Mouse (Mus musculus): ENCODE results near the gene Ntrk2. TPM values are rescaled to one million over a fixed set of nuclear protein-coding genes. Genes with fewer than 3 reads are reported as not detected.

The Ntrk2 gene
- polyA plus RNA-seq, 1 experiment from 2014 or later: 3.4 TPM

- no peak overlapping the region for H3K27ac ChIP-seq (ENCODE audit: low read length)
- H3K9me3 ChIP-seq (replicated peaks; ENCODE audit: control insufficient read depth, low read length): no peaks in the 10 kb centered on the region
- ATAC-seq (replicated peaks; ENCODE audit: extremely low read depth, insufficient read depth, low FRiP score): no peak
- H3K9ac ChIP-seq (ENCODE audit: low read length): no peak overlapping the region
- H3K4me1 ChIP-seq (ENCODE audit: control insufficient read depth, insufficient read depth, low read length): no peaks in the 10 kb centered on the region
- peaks cover 5% of the 10 kb centered on the region for H3K27me3 ChIP-seq (ENCODE audit: control insufficient read depth, insufficient read depth, low read length)
- H3K36me3 ChIP-seq (ENCODE audit: control insufficient read depth, insufficient read depth): no peaks in the 10 kb centered on the region
- H3K4me3 ChIP-seq (ENCODE audit: low read length): no peak overlapping the region
- WGBS: 55% methylated on average over 7 of the region's 7 CpGs
- H3K4me2 ChIP-seq (ENCODE audit: low read depth, low read length): no peak overlapping the region
Measured at GRCm38 (mm10) chr13:59079761-59080461, 273.5 kb downstream of the Ntrk2 start.

- Histone ChIP-seq H3K27ac (ENCODE audit: low read length) (no peak overlapping the region), H3K27me3 (ENCODE audit: control insufficient read depth, insufficient read depth, low read length) (peaks cover 2% of the 10 kb centered on the region), H3K36me3 (ENCODE audit: control insufficient read depth, insufficient read depth) (no peaks in the 10 kb centered on the region), H3K9ac (ENCODE audit: low read length) (no peak overlapping the region), H3K4me2 (ENCODE audit: low read depth, low read length) (no peak overlapping the region), H3K9me3 (replicated peaks; ENCODE audit: control insufficient read depth, low read length) (no peaks in the 10 kb centered on the region), H3K4me3 (ENCODE audit: low read length) (no peak overlapping the region), H3K4me1 (ENCODE audit: control insufficient read depth, insufficient read depth, low read length) (no peaks in the 10 kb centered on the region)
- 63% methylated on average over 5 of the region's 5 CpGs for WGBS
- no peak for ATAC-seq (replicated peaks; ENCODE audit: extremely low read depth, insufficient read depth, low FRiP score)
Measured at GRCm38 (mm10) chr13:59080468-59080867, 274.1 kb downstream of the Ntrk2 start.

GRCm38 (mm10) chr13:59089016-59089415 lies 282.6 kb downstream of the Ntrk2 start:
- ATAC-seq (replicated peaks; ENCODE audit: extremely low read depth, insufficient read depth, low FRiP score): no peak
- H3K36me3 ChIP-seq (ENCODE audit: control insufficient read depth, insufficient read depth): no peaks in the 10 kb centered on the region
- WGBS: 76% methylated on average over 4 of the region's 4 CpGs
- H3K9me3 ChIP-seq (replicated peaks; ENCODE audit: control insufficient read depth, low read length): no peaks in the 10 kb centered on the region
- no peak overlapping the region for H3K4me3 ChIP-seq (ENCODE audit: low read length)
- no peak overlapping the region for H3K27ac ChIP-seq (ENCODE audit: low read length)
- no peaks in the 10 kb centered on the region for H3K4me1 ChIP-seq (ENCODE audit: control insufficient read depth, insufficient read depth, low read length)
- no peaks in the 10 kb centered on the region for H3K27me3 ChIP-seq (ENCODE audit: control insufficient read depth, insufficient read depth, low read length)
- H3K9ac ChIP-seq (ENCODE audit: low read length): no peak overlapping the region
- H3K4me2 ChIP-seq (ENCODE audit: low read depth, low read length): no peak overlapping the region

- H3K4me3 ChIP-seq (ENCODE audit: low read length): no peak overlapping the region
- H3K36me3 ChIP-seq (ENCODE audit: control insufficient read depth, insufficient read depth): no peaks in the 10 kb centered on the region
- H3K4me1 ChIP-seq (ENCODE audit: control insufficient read depth, insufficient read depth, low read length): no peaks in the 10 kb centered on the region
- no peaks in the 10 kb centered on the region for H3K27me3 ChIP-seq (ENCODE audit: control insufficient read depth, insufficient read depth, low read length)
- H3K4me2 ChIP-seq (ENCODE audit: low read depth, low read length): no peak overlapping the region
- WGBS: 46% methylated on average over 13 of the region's 13 CpGs
- no peak for ATAC-seq (replicated peaks; ENCODE audit: extremely low read depth, insufficient read depth, low FRiP score)
- H3K9ac ChIP-seq (ENCODE audit: low read length): no peak overlapping the region
- no peak overlapping the region for H3K27ac ChIP-seq (ENCODE audit: low read length)
- H3K9me3 ChIP-seq (replicated peaks; ENCODE audit: control insufficient read depth, low read length): no peaks in the 10 kb centered on the region
Measured at GRCm38 (mm10) chr13:59091138-59091971, 285.0 kb downstream of the Ntrk2 start.

- Histone ChIP-seq H3K9me3 (replicated peaks; ENCODE audit: control insufficient read depth, low read length) (no peaks in the 10 kb centered on the region), H3K4me2 (ENCODE audit: low read depth, low read length) (no peak overlapping the region), H3K4me1 (ENCODE audit: control insufficient read depth, insufficient read depth, low read length) (no peaks in the 10 kb centered on the region), H3K36me3 (ENCODE audit: control insufficient read depth, insufficient read depth) (no peaks in the 10 kb centered on the region), H3K27me3 (ENCODE audit: control insufficient read depth, insufficient read depth, low read length) (no peaks in the 10 kb centered on the region), H3K4me3 (ENCODE audit: low read length) (no peak overlapping the region), H3K9ac (ENCODE audit: low read length) (no peak overlapping the region), H3K27ac (ENCODE audit: low read length) (no peak overlapping the region)
- 62% methylated on average over 10 of the region's 10 CpGs for WGBS
- ATAC-seq (replicated peaks; ENCODE audit: extremely low read depth, insufficient read depth, low FRiP score): no peak
Measured at GRCm38 (mm10) chr13:59092045-59092857, 285.9 kb downstream of the Ntrk2 start.

GRCm38 (mm10) chr13:59092858-59093154 lies 286.4 kb downstream of the Ntrk2 start:
- no peaks in the 10 kb centered on the region for H3K27me3 ChIP-seq (ENCODE audit: control insufficient read depth, insufficient read depth, low read length)
- no peak for ATAC-seq (replicated peaks; ENCODE audit: extremely low read depth, insufficient read depth, low FRiP score)
- H3K4me3 ChIP-seq (ENCODE audit: low read length): no peak overlapping the region
- H3K4me2 ChIP-seq (ENCODE audit: low read depth, low read length): no peak overlapping the region
- no peaks in the 10 kb centered on the region for H3K36me3 ChIP-seq (ENCODE audit: control insufficient read depth, insufficient read depth)
- H3K4me1 ChIP-seq (ENCODE audit: control insufficient read depth, insufficient read depth, low read length): no peaks in the 10 kb centered on the region
- 30% methylated on average over 4 of the region's 4 CpGs for WGBS
- no peak overlapping the region for H3K9ac ChIP-seq (ENCODE audit: low read length)
- H3K27ac ChIP-seq (ENCODE audit: low read length): no peak overlapping the region
- H3K9me3 ChIP-seq (replicated peaks; ENCODE audit: control insufficient read depth, low read length): no peaks in the 10 kb centered on the region

GRCm38 (mm10) chr13:59094722-59095121 lies 288.4 kb downstream of the Ntrk2 start:
- ATAC-seq (replicated peaks; ENCODE audit: extremely low read depth, insufficient read depth, low FRiP score): no peak
- no peak overlapping the region for H3K4me3 ChIP-seq (ENCODE audit: low read length)
- H3K4me2 ChIP-seq (ENCODE audit: low read depth, low read length): no peak overlapping the region
- no peak overlapping the region for H3K9ac ChIP-seq (ENCODE audit: low read length)
- H3K9me3 ChIP-seq (replicated peaks; ENCODE audit: control insufficient read depth, low read length): no peaks in the 10 kb centered on the region
- no peaks in the 10 kb centered on the region for H3K36me3 ChIP-seq (ENCODE audit: control insufficient read depth, insufficient read depth)
- no peak overlapping the region for H3K27ac ChIP-seq (ENCODE audit: low read length)
- no peaks in the 10 kb centered on the region for H3K4me1 ChIP-seq (ENCODE audit: control insufficient read depth, insufficient read depth, low read length)
- WGBS: 87% methylated on average over 7 of the region's 7 CpGs
- H3K27me3 ChIP-seq (ENCODE audit: control insufficient read depth, insufficient read depth, low read length): no peaks in the 10 kb centered on the region

- no peak overlapping the region for H3K27ac ChIP-seq (ENCODE audit: low read length)
- H3K9ac ChIP-seq (ENCODE audit: low read length): no peak overlapping the region
- H3K4me1 ChIP-seq (ENCODE audit: control insufficient read depth, insufficient read depth, low read length): no peaks in the 10 kb centered on the region
- no peak overlapping the region for H3K4me3 ChIP-seq (ENCODE audit: low read length)
- no peak for ATAC-seq (replicated peaks; ENCODE audit: extremely low read depth, insufficient read depth, low FRiP score)
- no peak overlapping the region for H3K4me2 ChIP-seq (ENCODE audit: low read depth, low read length)
- H3K9me3 ChIP-seq (replicated peaks; ENCODE audit: control insufficient read depth, low read length): no peaks in the 10 kb centered on the region
- H3K27me3 ChIP-seq (ENCODE audit: control insufficient read depth, insufficient read depth, low read length): no peaks in the 10 kb centered on the region
- WGBS: 40% methylated on average over 10 of the region's 10 CpGs
- no peaks in the 10 kb centered on the region for H3K36me3 ChIP-seq (ENCODE audit: control insufficient read depth, insufficient read depth)
Measured at GRCm38 (mm10) chr13:59095811-59096391, 289.5 kb downstream of the Ntrk2 start.

Data from heart, embryonic 16.5 days (tissue).